Mouse (Mus musculus): ENCODE measurements around the gene Vmn1r6.
"Not testable (repeated sequence)": the region's sequence is repeated elsewhere in the genome, so short reads cannot be mapped to it uniquely, and the experiment has no call there.

The Vmn1r6 gene

DNA sequence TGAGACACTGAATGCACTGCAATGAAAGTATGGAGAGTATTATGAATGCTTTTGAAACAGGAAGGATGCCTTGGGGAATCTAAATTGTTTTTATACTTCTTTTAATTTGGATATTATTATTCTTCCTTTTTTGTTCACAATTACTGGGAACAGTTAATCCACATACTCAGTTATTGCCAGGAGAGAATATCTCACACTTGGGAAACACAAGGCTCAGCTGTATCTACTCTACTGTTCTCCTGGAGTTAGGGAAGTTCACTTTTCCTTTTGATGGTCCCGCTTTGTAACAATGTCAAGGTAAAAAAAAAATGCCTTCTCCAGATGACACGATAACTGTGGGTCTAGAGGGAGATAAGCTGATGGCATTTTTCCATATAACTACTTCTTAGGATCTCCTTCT lies at the start of gene Vmn1r6:
Gene Vmn1r6 (plus strand): TSS at position 301 of the 400 bp plus-strand sequence.
- in situ Hi-C loops (cut with MboI; ENCODE audit: low sequenced_read_pairs), result no loop called here

DNA sequence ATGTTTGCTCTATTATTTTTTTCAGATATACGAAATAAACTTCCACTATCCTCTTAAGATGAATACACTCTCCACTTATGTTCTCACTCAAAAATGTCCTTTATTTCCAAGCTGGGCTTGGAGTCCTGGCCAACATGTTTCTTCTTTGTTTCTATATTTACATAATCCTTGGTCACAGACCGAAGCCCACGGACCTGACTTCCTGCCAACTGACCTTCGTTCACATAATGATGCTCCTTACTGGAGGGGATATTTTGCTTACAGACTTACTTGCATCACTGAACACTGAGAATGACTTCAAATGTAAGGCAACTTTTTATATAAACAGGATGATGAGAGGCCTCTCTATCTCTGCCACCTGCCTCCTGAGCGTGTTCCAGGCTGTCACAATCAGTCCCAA lies 40.6 kb upstream of the Vmn1r6 start:
- in situ Hi-C loops (cut with MboI; ENCODE audit: low sequenced_read_pairs), result no loop called here

DNA sequence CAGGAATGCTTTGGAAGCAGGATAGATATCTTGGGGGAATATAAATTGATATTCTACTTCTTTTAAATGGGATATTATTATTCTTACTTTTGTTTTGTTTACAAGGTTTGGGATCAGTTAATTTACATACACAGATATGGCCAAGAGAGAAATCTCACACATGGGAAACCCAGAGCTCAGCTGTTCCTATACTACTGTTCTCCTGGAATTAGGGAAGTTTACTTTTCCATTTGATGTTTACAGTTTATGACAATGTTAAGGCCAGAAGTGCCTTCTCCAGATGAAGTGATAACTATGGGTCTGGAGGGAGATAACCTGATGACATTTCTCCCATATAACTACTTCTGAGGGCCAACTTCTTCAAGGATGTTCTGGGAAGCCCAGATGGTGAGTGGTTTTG lies 27.1 kb upstream of the Vmn1r6 start, which contains the start of gene Vmn1r5:
Gene Vmn1r5 (plus strand): TSS at position 301 of the 400 bp plus-strand sequence.
- in situ Hi-C loops (cut with MboI; ENCODE audit: low sequenced_read_pairs), result no loop called here

DNA sequence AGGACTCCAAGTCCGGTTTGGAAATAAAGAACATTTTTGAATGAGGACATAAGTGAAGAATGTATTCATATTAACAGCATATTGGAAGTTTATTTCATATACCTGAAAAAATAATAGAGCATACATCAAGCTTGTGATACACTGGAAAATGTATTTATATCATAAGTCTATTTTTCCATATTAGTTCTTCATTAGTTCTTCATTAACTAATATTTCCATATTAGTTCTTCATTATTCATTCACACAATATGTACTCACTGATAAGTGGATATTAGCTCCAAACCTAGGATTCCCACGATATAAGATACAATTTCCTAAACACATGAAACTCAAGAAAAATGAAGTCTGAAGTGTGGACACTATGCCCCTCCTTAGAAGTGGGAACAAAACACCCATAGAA lies 28.2 kb downstream of the Vmn1r6 start, which contains the start of gene Vmn1r7:
Gene Vmn1r7 (minus strand): TSS at position 101 of the 400 bp plus-strand sequence.
- in situ Hi-C loops (cut with MboI; ENCODE audit: low sequenced_read_pairs), result not testable (repeated sequence)

DNA sequence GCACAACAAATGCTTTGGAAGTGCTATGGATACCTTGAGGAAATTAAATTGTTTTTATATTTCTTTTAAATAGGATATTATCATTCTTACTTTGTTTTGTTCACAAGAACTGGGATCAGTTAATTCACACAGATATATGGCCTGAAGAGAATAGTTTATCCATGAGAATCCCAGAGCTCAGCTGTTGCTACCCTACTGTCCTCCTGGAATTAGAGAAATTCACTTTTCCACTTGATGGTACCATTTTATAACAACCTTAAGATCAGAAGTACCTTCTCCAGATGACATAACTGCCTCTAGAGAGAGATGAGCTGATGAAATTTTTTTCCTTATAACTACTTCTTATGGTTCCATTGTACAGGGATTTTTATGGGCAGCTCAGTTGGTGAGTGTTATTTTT lies 34.9 kb downstream of the Vmn1r6 start, which contains the start of gene Vmn1r8:
Gene Vmn1r8 (plus strand): TSS at position 301 of the 400 bp plus-strand sequence.
- in situ Hi-C loops (cut with MboI; ENCODE audit: low sequenced_read_pairs), result no loop called here

DNA sequence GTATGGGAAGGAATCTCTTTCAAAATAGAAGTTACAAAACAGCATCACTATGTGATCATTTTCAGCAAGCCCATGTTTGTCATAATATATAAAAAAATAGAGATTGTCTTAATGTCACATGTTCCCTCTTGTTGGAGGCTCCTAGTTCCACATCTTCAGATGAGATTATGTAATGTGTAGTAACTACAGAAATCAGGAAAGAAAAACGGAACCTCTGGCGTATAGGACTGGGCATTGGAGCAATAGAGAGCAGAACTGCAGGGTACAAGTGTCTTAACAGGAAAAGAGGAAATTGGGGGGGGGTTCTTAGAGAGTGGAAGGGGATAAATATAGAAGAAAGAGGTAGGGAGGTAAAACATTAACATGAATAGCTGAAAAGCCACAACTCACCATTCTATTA lies 37.6 kb downstream of the Vmn1r6 start:
- in situ Hi-C loops (cut with MboI; ENCODE audit: low sequenced_read_pairs), result no loop called here

Data from CH12F3 (cell line).